Mouse (Mus musculus) right cerebral cortex, postnatal 36 days (tissue): ENCODE data around the gene Nfatc3.
"Not testable (repeated sequence)": the region's sequence is repeated elsewhere in the genome, so short reads cannot be mapped to it uniquely, and the experiment has no call there.

Source experiments
- DNase-seq, 2 experiments: peaks; one replicate each; pipeline ENCODE4 v3.0.0; 2022; ENCODE audit warnings: low spot score in 2 of 2, mixed read lengths in 1 of 2

Nfatc3 gene

DNA sequence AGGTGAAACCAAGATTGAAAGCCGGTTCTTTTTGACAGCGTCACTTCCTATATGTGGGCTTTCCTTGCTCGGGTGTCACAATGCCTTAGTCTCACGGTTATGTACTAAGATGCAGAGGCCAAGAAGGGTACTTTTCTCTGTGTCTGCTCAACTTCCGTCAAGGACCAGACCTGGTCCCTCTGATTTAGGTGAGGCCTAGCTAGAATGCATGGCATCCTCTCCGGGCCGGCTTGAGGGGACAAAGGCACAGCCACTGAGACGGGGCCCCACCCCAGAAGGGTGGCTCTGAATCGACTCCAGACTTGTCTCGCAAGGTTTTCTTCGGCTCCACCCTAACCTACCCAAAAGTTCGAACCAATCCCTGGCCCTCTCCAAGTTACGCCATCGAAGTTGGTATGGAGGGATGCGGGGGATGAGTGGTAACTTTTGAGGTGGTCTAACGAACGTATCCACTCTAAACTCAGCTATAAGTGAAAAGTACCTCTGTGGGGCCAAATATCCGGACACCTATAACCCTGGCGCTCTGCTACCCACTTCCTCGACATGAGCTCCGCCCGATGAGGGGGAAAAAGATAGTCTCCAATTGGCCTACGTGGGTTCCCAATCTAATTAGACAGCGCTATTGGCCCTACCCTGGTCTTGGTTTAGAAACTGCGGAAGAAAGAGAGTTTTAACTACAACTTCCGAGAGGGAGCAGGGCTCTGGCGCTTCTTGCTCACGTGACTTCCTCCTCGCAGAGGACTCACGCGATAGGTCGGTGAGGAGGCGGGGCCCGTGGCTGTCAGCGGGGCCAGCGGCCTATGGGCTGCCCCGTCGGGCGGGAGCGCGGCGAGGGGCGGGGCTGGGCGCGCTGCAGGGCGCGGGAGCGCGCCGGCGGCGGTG, at the start of gene Nfatc3:
Nfatc3 (plus strand) TSS at position 110 of the 882 bp plus-strand sequence.
- DNase-seq: peak; percentile 93 to 96

DNA sequence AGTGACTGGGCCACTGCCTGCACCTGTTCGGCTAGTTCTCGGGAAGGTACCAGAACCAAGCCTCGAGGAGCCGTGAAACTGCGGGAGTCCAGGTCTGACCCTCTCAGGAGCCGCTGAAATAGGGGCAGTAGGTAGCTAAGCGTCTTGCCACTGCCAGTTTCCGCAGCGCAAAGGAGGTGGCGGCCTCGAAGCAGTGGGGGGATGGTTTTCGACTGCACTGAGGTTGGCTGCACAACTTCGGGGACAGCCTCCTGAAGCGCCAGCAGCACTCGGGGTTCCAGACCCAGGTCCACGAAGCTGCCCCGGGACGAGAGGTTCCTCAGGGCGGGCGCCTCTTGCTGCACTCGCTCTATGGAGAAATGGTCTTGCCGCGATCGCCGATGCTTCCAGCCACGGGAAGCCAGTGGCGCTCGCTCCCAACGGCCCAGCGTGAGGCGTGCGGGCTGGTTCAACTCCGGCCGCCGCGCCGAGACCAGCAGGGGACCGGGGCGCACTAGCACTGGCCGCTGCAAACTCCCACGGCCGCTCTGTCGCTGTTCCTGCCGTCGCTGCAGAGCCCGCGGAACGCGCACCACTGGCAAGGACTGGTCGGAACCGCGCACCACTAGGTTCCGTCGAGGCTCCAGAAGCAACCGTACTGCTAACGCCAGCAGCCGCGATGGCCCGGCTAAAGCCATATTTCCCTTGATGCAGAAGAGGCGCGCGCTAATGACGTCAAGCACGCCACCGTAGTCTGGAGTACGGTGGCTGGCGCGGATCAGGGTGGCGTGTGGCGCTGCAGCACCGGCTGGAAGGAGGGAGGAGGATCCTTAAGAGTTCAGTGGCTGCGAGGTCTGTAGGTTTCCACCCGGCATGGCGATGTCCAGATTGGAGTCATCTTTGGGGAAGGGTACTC, 47.6 kb upstream of the Nfatc3 start:
- DNase-seq: peak; percentile 91 to 93

DNA sequence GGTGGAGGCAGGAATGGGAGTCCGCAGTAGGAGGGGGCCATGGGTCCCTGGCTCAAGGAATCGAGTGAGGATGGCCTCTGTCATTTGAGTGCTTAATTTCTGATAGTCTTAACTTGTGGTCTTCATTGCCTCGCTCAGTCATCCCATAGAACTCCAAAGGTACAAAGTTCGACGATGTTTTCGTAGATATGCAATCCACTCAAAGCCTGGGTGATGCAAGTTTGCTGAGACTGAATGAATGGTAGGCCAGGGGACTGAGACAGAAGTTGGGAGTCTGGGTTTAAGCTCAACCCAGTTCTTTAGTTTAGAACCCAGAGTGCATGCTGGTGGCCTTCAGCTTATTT, 47.0 kb upstream of the Nfatc3 start, which contains the start of gene Ddx28:
Ddx28 (minus strand) TSS at position 240 of the 344 bp plus-strand sequence.
- no peak for DNase-seq

DNA sequence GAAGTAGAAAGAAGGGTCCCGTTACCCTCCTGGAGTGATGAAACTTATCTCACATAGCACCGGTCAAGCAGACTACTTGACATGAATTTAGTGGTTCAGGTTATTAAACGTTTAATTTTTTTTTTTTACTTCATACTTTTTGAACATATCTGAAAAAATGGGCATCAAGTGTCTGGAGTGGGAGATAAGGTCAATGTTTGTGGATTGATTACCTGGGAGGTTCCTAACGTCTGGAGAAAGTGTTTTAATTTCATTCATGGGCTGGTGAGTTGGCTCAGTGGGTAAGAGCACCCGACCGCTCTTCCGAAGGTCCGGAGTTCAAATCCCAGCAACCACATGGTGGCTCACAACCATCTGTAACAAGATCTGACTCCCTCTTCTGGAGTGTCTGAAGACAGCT, 46.4 kb upstream of the Nfatc3 start:
- DNase-seq: not testable (repeated sequence)

DNA sequence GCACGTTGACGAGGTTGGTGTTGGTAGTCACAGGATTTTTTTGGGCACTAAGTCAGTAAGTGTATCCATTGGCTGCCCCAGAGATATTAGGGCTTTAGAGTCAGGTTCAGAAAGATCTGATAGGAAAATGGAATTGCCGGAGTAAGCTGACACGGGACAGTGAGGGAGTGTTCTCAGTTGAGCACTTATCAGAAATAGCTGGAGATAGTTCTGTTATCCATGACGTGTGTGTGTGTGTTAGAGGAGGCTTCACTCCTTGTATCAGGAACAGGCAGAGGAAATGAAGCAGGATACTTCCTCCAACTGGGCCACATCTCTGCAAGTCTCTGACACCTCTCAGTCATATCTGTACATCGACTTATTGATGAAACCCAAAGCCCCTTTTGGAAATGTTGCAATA, 42.4 kb upstream of the Nfatc3 start:
- no peak for DNase-seq

DNA sequence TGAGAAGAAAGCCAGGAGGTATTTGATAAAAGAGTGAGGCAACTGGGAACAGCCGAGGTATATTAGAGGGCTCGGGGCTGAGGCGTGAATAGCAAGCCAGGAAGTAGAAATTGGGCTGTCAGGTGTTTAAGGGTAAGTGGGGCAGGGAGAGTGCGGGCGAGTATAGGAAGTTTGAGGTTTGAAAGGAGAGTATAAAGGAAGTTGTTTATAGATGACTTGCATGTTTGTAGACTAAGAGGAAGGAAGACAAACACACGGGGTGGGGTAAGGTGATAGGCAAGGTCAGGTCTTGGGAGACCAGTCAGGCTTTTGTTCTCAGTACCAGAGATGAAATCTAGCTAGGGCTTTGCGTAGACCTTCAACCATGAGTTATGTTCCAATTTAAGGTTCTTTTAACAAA, 41.5 kb upstream of the Nfatc3 start:
- DNase-seq: no peak

DNA sequence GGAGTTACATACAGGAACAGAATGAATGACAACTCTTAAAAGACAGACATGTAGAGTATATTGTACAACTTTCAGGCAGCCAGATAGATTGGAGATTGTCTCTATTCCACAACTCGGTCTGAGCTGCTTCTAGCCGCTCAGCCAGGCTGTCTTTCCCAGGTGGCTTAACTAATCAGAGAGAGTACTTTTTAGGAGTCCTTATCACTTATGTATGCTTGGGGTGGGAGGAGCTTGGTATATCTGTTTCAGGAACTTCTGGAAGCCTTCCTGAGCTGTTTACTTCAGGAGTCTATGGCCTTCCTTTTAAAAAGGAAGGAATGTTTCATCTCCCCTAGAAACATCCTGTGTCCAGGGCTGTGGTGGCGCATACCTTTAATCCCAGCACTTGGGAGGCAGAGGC, 40.6 kb upstream of the Nfatc3 start:
- DNase-seq: no peak

DNA sequence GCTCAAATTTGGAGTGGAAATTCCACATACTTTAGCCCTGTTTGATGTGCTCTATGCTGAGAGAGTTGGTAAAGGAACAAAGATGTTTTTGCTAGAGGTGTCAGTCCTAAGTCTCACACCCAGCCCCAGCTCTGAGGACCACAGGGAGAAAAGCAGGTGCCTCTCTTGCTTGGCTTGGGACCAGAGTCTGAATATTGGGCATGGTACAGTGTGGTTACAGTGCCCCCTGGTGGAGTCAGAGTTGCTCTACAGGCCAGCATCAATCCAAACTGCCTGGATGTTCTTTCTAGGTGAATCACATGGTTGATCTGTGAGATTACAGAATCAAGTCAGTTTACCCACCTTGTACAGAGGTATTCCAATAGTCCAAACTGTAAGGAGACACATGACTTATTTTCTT, 36.2 kb upstream of the Nfatc3 start:
- peak; percentile 42 to 62 for DNase-seq

DNA sequence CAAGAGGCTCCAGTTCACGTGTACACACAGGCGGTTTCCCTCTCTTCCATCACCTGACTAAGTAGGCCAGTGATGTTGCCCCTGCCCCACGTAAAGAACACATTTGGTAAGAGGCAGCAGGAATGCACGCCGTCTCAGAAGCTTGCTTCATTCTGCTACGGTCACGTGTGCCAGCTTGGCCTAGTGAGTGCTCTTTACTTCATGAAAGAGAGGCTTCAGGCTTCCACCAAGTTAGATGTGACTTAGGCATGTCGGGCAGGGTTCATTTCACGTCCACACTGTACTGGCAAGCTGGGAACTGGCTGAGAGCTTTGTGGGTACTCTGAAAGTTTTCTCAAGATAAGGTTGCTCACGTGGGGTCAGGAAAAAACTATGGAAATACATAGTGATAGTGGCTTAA, 19.9 kb upstream of the Nfatc3 start:
- DNase-seq: no peak

DNA sequence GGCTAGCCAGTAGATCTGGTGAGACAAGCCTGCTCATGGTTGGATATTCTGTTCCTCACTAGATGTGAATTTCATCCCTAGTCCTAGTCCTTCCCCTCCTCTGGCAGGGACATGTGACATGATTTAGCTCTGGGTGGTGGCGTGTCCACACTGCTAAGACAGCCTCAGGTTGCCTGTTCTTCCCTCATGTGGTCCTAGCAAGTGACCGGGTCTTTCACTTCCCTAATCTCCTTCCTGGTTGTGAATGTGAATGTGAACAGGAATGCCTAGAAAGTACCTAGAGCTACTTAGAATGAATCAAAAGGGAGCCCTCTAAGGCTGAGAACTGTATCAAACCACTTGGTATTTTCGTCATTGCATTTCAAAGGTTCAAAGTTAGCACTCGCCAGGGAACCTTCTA, 19.0 kb upstream of the Nfatc3 start:
- DNase-seq: no peak

DNA sequence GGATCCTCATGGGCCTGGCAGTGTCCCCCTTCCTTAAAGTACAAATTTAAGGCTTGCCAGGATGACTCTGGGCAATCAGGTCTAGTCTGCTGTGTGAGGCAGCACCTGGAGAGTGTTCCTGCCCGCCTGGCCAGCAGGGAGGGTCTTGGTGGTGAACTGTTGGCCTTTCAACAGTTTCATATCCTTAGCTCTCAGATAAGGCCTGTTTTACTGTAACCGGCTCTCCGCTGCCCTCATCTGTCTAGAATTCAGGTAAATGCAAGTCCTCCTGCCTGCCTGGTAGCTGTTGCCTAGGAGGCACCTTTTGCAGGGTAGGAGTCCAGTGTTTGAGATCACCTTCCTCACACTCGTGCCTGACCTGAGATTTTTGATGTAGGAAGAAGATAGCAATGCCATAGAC, 18.4 kb upstream of the Nfatc3 start:
- DNase-seq: no peak

DNA sequence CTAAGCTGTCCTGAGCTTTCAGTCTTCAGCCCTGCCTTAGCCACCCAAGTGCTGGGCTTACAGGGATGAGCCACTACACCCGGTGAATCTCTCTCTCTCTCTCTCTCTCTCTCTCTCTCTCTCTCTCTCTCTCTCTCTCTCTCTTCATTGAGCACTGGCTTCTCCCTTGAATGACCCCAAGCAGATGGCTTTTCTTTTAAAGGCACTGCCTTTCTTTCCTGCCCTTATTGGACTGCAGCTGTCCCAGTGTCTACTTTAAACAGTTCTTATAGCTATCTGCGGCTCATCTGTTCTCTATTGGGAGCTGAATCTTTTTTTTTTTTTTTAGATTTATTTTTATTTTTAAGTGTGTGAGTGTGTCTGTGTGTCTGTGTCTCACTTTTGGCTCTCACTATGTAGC, 15.6 kb upstream of the Nfatc3 start:
- DNase-seq: no peak

DNA sequence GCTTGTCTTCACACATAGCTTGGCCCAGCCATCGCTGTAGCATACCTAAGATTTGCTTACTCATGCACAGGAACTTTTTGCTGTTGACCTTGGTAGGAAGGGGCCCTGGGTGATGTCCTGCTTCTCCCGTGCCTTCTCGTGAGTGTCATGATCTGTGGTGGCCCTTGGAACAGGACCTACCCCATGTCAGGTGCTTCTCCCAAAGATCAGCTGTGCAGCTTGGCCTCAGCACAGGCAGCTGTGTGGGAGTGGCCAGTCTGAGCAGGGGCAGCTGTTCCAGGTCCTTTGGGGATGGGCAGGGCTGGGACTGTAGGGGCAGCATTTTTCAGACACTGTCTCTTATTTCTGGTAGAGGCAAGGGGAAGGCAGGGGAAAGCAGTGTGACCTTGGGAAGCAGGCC, 14.5 kb upstream of the Nfatc3 start:
- no peak for DNase-seq

DNA sequence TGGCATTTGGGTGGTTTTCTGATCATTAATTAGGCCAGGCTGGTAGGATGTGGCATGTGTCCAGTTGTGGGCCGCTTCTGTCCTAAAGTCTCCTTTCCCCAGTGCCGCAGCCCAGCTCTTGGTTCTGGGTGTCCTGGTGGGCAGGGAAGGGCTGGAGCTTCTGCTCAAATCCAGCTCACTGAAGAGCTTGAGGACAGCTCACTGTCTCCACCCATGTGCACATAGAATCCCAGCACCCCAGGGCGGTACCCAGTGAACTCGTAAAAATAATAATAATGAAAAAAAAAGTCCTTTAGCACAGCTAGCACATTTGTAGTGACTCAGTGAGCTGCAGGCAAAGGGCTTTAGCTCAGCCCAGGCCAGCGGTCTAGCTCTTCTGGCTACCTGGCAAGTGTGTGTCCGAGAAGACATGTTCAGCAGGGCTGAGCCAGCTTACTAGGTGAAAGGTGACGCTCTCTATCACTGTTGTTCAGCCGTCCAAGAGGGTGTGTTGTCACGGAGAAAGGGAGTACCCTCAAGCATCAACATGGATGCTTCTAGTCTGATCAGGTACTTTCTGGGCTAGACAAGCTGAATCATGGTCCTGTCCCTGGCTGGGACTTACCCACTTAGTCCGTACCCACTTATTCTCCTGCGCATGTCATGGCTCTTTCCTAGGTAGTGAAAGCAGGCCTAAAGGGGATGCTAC, 11.6 kb upstream of the Nfatc3 start:
- DNase-seq: no peak

DNA sequence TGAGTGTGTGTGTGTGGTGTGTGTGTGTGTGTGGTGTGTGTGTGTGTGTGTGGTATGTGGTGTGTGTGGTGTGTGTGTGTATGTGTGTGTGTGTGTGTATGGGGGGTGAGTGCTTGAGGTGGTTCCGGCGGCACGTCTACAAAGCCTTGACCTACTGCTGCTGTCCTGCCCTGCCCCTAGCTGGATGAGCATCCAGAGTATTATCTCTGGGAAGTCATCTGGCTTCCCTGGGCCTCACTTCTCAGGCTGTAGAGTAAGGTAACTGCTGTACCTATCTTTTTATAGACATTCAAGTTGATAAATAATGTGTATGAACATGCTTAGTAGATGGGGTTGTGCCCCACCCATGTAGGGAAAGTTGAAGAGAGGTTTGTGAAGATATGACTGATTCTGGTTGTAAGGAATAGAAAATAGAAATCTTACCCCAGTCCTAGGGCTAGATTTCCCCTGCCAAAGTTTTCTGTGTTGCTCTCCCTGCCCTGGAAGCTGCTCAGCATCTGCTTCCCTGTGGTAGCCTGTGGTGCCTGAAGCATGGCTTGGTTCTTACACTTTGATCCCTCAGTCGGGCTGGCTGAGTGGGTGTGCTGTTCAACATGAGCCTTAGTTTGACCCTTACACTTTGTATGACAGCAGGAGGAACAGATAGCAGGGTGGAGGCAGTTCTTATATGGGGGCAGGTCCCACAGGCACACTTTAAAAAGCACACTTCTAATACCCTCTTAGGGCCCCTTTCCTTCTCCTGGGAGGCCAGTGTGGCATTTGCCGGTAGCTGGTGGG, 10.6 kb upstream of the Nfatc3 start:
- no peak for DNase-seq

DNA sequence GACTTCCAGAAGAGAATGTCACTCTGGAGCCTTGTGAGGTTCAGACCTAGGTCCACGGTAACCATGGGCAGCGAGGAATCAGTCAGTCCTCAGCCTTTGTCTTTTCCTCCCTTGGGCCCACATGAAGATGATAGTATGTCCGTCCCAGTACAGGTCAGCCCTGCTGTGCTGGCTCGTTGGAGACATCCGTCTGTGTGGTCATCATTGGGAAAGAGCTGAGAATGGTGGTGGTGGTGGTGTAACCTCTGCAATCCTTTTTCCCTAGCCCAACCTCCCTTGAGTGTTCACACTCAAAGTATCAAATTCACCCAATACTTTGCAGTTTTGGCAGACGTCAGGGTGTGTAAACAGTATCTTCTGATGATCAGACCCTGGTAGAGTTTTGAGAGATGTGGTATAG, 8.8 kb upstream of the Nfatc3 start:
- DNase-seq: no peak

DNA sequence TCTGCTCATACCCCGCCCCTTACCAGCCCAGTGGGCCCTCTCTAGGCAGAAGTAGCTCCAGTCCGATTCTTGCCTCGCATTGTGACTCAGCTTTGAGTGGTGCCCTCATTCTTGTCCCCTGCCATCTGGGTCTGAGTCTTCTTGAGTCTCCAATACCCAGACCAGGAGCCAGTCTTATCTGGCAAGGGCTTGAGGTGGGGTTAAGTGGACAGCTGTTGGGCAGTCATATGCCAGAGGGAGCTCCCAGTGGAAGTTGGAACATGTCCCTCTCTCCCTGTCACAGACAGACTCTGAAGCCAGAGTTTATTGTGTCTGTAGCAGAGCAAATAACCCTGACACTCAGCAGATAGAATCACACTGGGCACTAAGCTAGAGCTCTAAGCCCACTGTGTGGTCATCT, 7.6 kb upstream of the Nfatc3 start:
- DNase-seq: no peak

DNA sequence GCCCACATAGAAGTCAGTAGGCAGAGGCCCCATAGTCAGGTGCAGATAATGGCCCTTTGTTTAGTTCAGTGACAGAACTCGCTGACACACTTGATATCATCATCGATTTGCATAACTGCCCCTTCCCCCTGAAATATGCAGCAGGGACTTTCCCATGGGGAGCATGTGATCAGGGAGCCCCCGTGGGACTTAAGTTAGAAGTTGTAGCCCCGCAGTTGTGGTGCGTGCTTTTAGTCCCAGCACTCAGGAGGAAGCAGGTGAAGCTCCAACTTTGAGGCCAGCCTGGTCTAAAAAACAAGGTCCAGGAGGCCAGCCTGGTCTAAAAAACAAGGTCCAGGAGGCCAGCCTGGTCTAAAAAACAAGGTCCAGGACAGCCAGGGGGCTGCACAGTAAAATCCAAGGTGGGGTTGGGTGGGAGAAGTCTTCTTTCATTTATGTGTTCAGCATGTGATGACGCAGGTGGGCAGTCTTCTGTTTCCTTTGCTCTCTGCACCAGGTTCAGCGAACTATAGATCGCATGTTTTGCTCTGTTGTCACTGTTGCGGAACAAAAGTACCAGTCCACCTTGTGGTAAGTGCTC, 6.0 kb upstream of the Nfatc3 start:
- DNase-seq: no peak

DNA sequence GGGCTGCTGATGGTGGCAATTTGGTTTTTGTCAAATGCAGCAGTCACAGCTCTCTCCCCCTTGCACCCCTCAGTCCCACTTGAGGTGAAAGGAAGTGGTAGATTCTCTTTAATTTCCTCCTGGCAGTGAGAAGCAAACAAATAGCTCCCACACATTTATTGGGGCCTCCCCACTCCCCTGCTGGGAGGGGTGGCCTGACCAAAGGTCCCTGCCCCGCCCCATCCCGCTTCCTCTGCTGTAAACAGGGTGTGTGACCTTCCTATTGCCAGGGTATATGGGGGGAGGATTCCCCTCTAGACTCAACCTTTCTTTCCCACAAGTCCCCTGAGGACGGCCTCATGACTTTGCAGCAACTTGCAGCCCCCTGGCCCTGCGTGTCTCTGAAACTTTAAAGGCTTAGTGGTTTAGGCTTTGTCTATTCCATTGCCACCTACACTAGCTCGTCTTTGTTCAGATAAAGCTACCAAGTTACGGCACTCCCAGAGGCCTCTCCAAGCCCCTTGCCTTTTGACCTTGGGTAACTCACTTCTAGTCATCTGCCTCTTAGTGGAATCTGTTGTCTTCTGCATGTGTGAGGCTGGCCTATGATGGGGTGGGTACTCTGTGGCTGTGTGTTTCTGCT, 4.3 kb upstream of the Nfatc3 start:
- no peak for DNase-seq

DNA sequence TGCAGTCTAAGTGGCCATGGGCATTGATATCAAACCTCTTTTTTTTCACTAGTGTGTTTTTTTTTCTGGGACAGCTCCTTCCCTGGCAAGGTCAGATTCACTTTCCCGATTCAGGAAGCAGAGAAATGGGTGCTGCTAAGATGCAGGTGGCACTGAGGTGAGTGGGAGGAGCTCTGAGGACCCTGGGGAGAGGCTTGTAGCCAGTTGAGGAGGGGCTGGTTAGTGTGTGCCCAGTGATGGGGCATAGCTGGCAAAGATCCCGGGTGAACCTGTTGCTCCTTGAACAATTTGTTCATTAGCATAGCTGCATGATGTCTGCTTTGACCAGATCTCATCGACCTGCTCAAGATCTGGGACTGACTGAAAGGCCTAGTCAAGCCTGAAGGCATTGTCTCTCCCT, 3.6 kb upstream of the Nfatc3 start:
- no peak for DNase-seq
